Mouse (Mus musculus) frontal cortex, postnatal 25 days (tissue): ENCODE results near the gene Trim47.

Experiments
- DNase-seq, 2 experiments: peaks; one replicate each; pipeline ENCODE4 v3.0.0; 2022; ENCODE audit warnings: low spot score in 2 of 2

Trim47 gene

DNA sequence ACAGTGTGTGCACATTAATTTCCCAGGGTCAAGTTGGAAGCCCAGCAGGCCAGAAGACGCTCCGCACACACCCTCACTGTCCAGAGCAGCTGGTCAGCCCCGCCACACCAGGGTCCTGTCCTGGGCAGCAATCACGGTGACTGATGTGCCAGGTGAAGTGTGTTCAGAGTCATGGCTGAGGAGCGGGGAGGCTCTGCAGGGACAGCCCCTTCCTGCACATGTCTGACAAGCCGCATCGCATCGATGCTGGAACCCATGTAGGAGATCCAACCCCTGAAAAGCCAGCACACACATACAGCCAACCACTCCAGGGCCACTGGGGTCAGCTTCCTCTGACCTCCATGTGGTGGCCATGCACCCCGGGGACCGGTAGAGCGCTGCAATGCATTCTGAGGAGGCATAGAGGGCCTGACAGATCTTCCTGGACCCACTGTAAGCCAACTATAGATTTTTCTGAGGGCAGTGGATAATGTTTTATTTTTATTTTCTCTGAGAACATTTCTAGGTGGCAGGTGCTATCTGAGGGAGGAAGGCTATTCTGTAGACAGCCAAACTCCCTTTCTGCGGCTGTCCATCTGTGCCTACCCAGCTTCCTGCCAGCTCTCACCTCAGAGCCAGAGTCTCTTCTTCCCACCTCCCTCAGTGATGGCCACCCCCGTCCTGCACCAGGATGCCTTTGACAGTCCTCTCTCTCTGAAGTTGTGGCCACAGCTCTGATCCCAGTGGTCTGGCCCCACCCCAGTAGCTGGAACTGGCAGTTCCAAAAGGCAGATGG is 65.2 kb downstream of the Trim47 start:
- DNase-seq, result no peak

DNA sequence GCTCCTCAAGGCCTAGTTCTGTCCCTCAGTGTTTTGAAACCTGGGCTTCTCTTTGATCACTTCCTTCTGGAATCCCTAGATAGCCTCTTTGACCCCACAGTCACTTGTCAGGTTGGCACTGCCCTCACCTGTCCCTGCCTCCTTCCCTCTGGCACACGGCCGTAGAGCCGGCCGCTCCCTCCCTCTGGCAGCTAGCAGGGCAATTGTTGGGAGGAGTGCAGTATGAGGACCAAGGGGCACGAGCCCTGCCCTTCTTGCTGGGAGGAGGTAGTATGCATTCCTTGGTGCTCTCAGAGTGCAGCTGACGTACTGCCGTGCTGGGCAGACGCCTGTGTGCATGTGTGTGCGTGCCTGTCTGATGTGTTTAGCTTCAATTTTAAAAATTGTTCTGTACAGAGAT is 66.4 kb downstream of the Trim47 start:
- DNase-seq, result no peak

DNA sequence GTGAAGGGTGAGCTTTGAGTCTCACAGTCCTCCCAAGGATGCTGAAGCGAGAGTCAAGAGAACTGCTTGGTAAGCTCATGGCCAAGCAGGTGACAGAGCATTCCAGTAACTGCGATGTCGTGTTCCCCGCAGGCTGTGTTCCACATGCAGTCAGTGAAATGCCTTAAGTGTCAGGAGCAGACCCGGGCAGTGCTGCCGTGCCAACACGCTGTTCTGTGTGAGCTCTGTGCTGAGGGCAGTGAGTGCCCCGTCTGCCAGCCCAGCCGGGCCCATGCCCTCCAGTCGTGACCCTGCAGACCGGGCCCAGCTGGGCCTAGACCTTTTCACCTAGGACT is 67.4 kb downstream of the Trim47 start:
- DNase-seq, result no peak

DNA sequence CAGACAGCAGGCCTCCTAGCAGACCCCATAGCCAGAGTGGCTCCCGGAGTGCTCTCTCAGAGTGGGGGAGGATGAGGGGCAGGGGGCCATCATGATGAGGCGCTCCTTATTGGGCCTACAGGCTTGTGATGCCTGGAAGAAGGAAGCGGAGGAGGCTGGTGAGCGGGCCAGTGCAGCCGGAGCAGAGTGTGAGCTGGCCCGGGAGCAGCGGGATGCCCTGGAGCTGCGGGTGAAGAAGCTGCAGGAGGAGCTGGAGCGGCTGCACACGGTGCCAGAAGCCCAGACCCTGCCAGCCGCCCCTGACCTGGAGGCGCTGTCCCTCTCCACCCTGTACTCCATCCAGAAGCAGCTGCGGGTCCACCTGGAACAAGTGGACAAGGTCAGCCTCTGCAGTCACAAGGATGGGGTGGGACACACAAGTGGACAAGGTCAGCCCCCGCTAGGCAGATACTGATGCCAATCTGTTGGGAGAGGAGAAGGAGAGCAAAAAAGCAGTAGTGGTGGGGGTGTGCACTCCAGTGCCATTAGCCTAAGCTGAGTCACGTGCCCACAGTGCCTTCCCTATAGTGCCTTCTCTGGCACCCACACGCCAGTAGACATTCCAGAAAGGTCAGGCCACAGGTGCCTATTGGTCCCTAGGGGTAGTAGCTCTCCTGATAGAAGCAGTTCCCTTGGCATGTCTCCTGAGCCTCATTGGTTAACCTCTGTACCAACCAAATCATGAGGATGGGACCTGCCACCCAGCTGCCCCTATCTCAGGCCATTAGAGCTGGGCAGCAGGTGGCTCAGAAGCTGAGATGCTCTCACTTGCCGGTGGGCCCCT is 67.9 kb downstream of the Trim47 start:
- no peak for DNase-seq

DNA sequence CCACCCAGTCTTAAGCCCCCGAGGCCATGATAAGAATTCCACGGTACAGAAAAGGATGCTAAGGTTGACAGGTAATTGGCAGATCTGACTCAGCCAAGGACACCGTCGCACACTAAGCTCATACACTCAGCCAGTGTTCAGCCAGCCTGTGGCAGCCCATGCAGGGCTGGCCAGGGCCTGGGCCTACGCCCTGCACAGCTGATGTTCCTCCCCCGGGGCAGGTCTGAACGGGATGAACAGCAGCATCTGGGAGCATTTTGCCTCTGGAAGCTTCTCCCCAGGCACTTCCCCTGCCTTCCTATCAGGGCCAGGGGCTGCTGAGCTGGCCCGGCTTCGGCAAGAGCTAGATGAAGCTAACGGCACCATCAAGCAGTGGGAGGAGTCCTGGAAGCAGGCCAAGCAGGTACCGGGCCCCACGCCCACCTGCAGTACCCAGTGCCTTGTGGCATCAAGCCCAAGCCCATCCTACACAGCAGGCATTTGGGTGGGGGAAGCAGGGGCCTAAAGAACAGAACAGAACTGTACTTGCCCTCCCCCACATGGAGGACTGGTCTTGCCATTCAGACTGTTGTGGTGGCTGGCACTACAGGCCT is 68.9 kb downstream of the Trim47 start:
- no peak for DNase-seq

DNA sequence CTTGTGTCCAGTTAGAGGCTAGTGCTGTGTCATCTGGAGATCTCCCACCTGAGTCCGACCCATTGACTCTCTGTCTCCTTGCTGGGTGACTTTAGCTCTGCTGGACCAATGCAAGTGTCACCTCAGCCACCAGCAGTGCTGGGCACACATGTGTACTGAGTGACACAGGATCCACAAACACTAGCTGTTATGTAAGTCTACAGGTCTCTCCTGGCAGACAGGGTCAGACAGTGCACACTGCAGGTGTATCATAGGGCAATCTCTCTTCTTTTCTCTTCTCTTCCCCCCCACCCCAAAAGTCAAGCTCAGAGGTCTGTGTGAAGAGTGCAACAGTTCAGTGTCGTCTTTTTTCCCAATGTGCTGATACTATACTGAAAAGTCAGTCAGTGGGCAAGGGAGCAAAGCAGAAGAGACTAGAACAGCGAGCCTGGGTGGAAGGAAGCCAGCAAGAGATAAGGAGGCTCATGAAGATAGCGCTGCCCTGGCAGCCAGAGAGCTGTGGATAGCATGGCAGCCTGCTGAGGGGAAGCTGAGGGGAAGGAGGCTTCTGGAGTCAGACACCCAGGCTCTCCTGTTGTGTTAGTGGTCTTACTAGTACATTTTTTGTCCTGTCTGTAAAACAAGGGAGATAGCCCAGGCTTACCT is 69.7 kb downstream of the Trim47 start:
- no peak for DNase-seq

DNA sequence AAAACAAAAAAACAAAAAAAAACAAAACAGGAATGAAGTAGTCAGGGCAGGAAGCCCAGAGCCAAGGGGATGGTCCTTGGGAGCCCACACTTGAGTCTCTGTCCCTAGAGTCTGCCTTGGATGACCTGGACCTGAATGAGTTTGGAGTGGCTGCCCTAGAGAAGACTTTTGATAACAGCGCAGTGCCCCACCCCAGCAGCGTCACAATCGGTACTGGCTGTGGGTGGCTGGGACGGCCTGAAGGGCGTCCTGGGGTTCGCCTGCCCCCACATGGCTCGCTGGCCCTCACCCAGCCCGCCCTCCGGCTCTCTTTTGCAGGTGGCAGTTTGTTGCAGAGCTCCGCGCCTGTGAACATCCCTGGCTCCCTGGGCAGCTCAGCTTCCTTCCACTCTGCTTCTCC is 71.1 kb downstream of the Trim47 start:
- DNase-seq, result no peak
